ENCODE assay signal across 22 mouse cellular contexts in genomic region chr15:81129970-81130369, GRCm38 (mm10).
DNase-seq lines count a peak whose midpoint lies in the region; ATAC-seq and TF ChIP-seq lines count a peak whose summit lies in the region.
"Had no signal": no experiment of that assay in that cellular context is flagged by ENCODE, and none has a peak within 500 bp of the region (broad histone marks: within the 10 kb centered on the region; RNA-seq: fewer than 3 reads in every experiment).

No protein-coding gene starts in this region.

- WGBS in forebrain, postnatal 0 days = 55% methylated on average over 8 of the region's 8 CpGs
- WGBS in forebrain, embryonic 11.5 days = 79% methylated on average over 8 of the region's 8 CpGs

- no peak overlapping the region for H3K9ac ChIP-seq in forebrain, postnatal 0 days
- no peak overlapping the region for H3K9ac ChIP-seq in forebrain, embryonic 11.5 days (ENCODE audit: low read length)
- H3K9ac ChIP-seq: embryonic facial prominence, embryonic 12.5 days; liver, postnatal 0 days; midbrain, embryonic 13.5 days; neural tube, embryonic 12.5 days; stomach, embryonic 15.5 days had no signal

- no peaks in the 10 kb centered on the region for H3K27me3 ChIP-seq in forebrain, postnatal 0 days (ENCODE audit: insufficient read depth, low read length)
- no peaks in the 10 kb centered on the region for H3K27me3 ChIP-seq in forebrain, embryonic 11.5 days (ENCODE audit: control insufficient read depth, insufficient read depth, low read length)
- H3K27me3 ChIP-seq: embryonic facial prominence, embryonic 12.5 days; midbrain, embryonic 13.5 days; neural tube, embryonic 12.5 days; stomach, embryonic 15.5 days had no signal

- TF ChIP-seq CTCF in forebrain, postnatal 0 days (IDR thresholded peaks at IDR 0.05; ENCODE audit: low read depth) = no peak
- TF ChIP-seq CTCF in layer of hippocampus, adult 2 months (conservative IDR thresholded peaks at IDR 0.05) = no peak

- H3K9me3 ChIP-seq in forebrain, postnatal 0 days (ENCODE audit: low read length) = no peaks in the 10 kb centered on the region
- H3K9me3 ChIP-seq in forebrain, embryonic 11.5 days (ENCODE audit: control insufficient read depth, low read length) = no peaks in the 10 kb centered on the region
- H3K9me3 ChIP-seq: embryonic facial prominence, embryonic 12.5 days; midbrain, embryonic 13.5 days; neural tube, embryonic 12.5 days; stomach, embryonic 15.5 days had no signal

- H3K4me2 ChIP-seq in forebrain, postnatal 0 days (ENCODE audit: low read depth) = no peak overlapping the region
- no peak overlapping the region for H3K4me2 ChIP-seq in forebrain, embryonic 11.5 days (ENCODE audit: low read depth, low read length, severe bottlenecking)
- H3K4me2 ChIP-seq: embryonic facial prominence, embryonic 12.5 days; midbrain, embryonic 13.5 days; neural tube, embryonic 12.5 days; stomach, embryonic 15.5 days had no signal

- H3K4me3 ChIP-seq in forebrain, postnatal 0 days (ENCODE audit: low read depth, low read length) = no peak overlapping the region
- no peak overlapping the region for H3K4me3 ChIP-seq in forebrain, embryonic 11.5 days (ENCODE audit: low read depth, low read length)
- H3K4me3 ChIP-seq in layer of hippocampus, adult 2 months = 0 out of 2 replicates have a peak overlapping the region, but pooled peaks have one; percentile 9
- H3K4me3 ChIP-seq: embryonic facial prominence, embryonic 12.5 days; midbrain, embryonic 13.5 days; neural tube, embryonic 12.5 days; stomach, embryonic 15.5 days had no signal

- peak; percentile 8; the same call in 1 of the 2 replicates for ATAC-seq in forebrain, postnatal 0 days
- no peak for ATAC-seq in forebrain, embryonic 11.5 days (replicated peaks; ENCODE audit: low FRiP score)
- ATAC-seq: hindbrain, embryonic 16.5 days; intestine, embryonic 16.5 days; midbrain, embryonic 13.5 days had no signal

- peak; percentile 63 for DNase-seq in forebrain, postnatal 0 days
- no peak for DNase-seq in forebrain, embryonic 11.5 days (ENCODE audit: low spot score)
- DNase-seq in right cerebral cortex, postnatal 10 days (ENCODE audit: low spot score in 2 of 2) = peak; percentile 58 to 65
- no peak for DNase-seq in right cerebral cortex, postnatal 36 days (ENCODE audit: low spot score in 2 of 2)
- DNase-seq in layer of hippocampus, adult 2 months (ENCODE audit: low spot score in 2 of 2) = peak; percentile 54 to 70
- no peak for DNase-seq in kidney, adult 11 months
- DNase-seq in adrenal gland, postnatal 14 days = no peak
- DNase-seq: adrenal gland, adult 2 months; cerebellum, adult 11 months; heart, adult 18-20 months; heart, postnatal 36 days; liver, postnatal 0 days; lung, postnatal 10 days; right cerebral cortex, adult 18-20 months; thymus, adult 18-20 months; thymus, postnatal 4 days had no signal

- H3K4me1 ChIP-seq in forebrain, postnatal 0 days (ENCODE audit: insufficient read depth) = peaks cover 7% of the 10 kb centered on the region
- 0 out of 2 replicates have a peak, but pooled peaks cover 2% of the 10 kb centered on the region for H3K4me1 ChIP-seq in forebrain, embryonic 11.5 days (replicated peaks; ENCODE audit: control insufficient read depth, insufficient read depth, low read length)
- H3K4me1 ChIP-seq: neural tube, embryonic 12.5 days; stomach, embryonic 15.5 days had no signal

- no peaks in the 10 kb centered on the region for H3K36me3 ChIP-seq in forebrain, postnatal 0 days (ENCODE audit: insufficient read depth)
- no peaks in the 10 kb centered on the region for H3K36me3 ChIP-seq in forebrain, embryonic 11.5 days (ENCODE audit: control insufficient read depth, insufficient read depth, low read length)
- H3K36me3 ChIP-seq: embryonic facial prominence, embryonic 12.5 days; midbrain, embryonic 13.5 days; neural tube, embryonic 12.5 days; stomach, embryonic 15.5 days had no signal

- H3K27ac ChIP-seq in forebrain, postnatal 0 days (ENCODE audit: low read depth, low read length) = no peak overlapping the region
- no peak overlapping the region for H3K27ac ChIP-seq in forebrain, embryonic 11.5 days (ENCODE audit: low read depth, low read length)
- H3K27ac ChIP-seq in layer of hippocampus, adult 2 months = peak overlapping the region; percentile 82
- H3K27ac ChIP-seq: embryonic facial prominence, embryonic 12.5 days; midbrain, embryonic 13.5 days; neural tube, embryonic 12.5 days; stomach, embryonic 15.5 days had no signal

Comparison
In these comparisons a context has a peak if more than half of its experiments do, and no peak if none do; other contexts are left out.
1. DNase-seq: peak in forebrain, postnatal 0 days (single experiment), right cerebral cortex, postnatal 10 days (2 of 2) and layer of hippocampus, adult 2 months (2 of 2); none in forebrain, embryonic 11.5 days (single experiment), right cerebral cortex, postnatal 36 days (0 of 2), kidney, adult 11 months (single experiment) and adrenal gland, postnatal 14 days (single experiment).